ENCODE assay signal across 8 mouse cellular contexts in genomic region chr9:40345493-40346231, GRCm38 (mm10).
DNase-seq lines count a peak whose midpoint lies in the region; ATAC-seq and TF ChIP-seq lines count a peak whose summit lies in the region.

No protein-coding gene starts in this region.

- TF ChIP-seq CTCF in layer of hippocampus, adult 2 months (conservative IDR thresholded peaks at IDR 0.05), result no peak

- peaks cover 92% of the 10 kb centered on the region for H3K79me2 ChIP-seq in macrophage (ENCODE audit: inconsistent target)

- DNase-seq in layer of hippocampus, adult 2 months (ENCODE audit: low spot score in 2 of 2), result peak in 1 of 2 experiments; percentile 56
- no peak for DNase-seq in layer of hippocampus, adult 9-10 months (ENCODE audit: low spot score)
- peak; percentile 78 for DNase-seq in cerebellum, adult 9-11 months
- DNase-seq in forelimb bud, embryonic 11.5 days (ENCODE audit: low read depth, low spot score), result peak; percentile 50
- DNase-seq in urinary bladder, postnatal 10 days (ENCODE audit: low spot score), result no peak
- DNase-seq in left cerebral cortex, postnatal 10 days (ENCODE audit: extremely low spot score in 1 of 2, low spot score in 2 of 2), result no peak

- ATAC-seq in granulocyte monocyte progenitor cell, adult 5-6 weeks (replicated peaks; ENCODE audit: poor library complexity, severe bottlenecking), result no peak

- H3K36me3 ChIP-seq in macrophage (ENCODE audit: inconsistent target), result no peaks in the 10 kb centered on the region

- intact Hi-C loops in left cerebral cortex, postnatal 10 days (cut with DNase I), result no loop called here

- WGBS in macrophage (ENCODE audit: missing documents), result 37% methylated on average over 11 of the region's 13 CpGs

- peak overlapping the region; percentile 99 for H3K27ac ChIP-seq in layer of hippocampus, adult 2 months
- peak overlapping the region; percentile 73 for H3K27ac ChIP-seq in macrophage

- H3K4me3 ChIP-seq in layer of hippocampus, adult 2 months, result peak overlapping the region; percentile 66
- H3K4me3 ChIP-seq in macrophage (ENCODE audit: inconsistent target), result peak overlapping the region; percentile 21; the same call in 1 of the 2 replicates

Comparison
In these comparisons a context has a peak if more than half of its experiments do, and no peak if none do; other contexts are left out.
1. DNase-seq: peak in cerebellum, adult 9-11 months (single experiment) and forelimb bud, embryonic 11.5 days (single experiment); none in layer of hippocampus, adult 9-10 months (single experiment), urinary bladder, postnatal 10 days (single experiment) and left cerebral cortex, postnatal 10 days (0 of 2).